In genomic region chr12:42017506-42017905, GRCm38 (mm10) we compare ENCODE assay signal across 29 mouse cellular contexts.
DNase-seq lines count a peak whose midpoint lies in the region; ATAC-seq and TF ChIP-seq lines count a peak whose summit lies in the region.
"Had no signal": no experiment of that assay in that cellular context is flagged by ENCODE, and none has a peak within 500 bp of the region (broad histone marks: within the 10 kb centered on the region; RNA-seq: fewer than 3 reads in every experiment).

No protein-coding gene starts in this region.

- peak; percentile 73 for ATAC-seq in activated CD4-positive, CD25-positive, alpha-beta regulatory T cell, adult 4 months
- ATAC-seq: forebrain, embryonic 15.5 days; hindbrain, postnatal 0 days; intestine, postnatal 0 days had no signal

- in situ Hi-C loops in ES-E14 (cut with MboI; ENCODE audit: low sequenced_read_pairs in 2 of 2, unreplicated experiment in 2 of 2): no loop called here

- no peak for TF ChIP-seq POLR2A in testis, adult 2 months (IDR thresholded peaks at IDR 0.05; ENCODE audit: control insufficient read depth, low read depth, low read length)

- H3K27ac ChIP-seq in testis, adult 2 months (ENCODE audit: control insufficient read depth, insufficient read depth, low read depth, low read length): no peak overlapping the region
- no peak overlapping the region for H3K27ac ChIP-seq in ES-E14 (ENCODE audit: insufficient read depth, low read depth, low read length, poor library complexity, severe bottlenecking)
- H3K27ac ChIP-seq: embryonic facial prominence, embryonic 10.5 days; embryonic facial prominence, embryonic 13.5 days; forebrain, embryonic 12.5 days; forebrain, embryonic 15.5 days; heart, embryonic 15.5 days; hindbrain, embryonic 10.5 days; hindbrain, embryonic 13.5 days; hindbrain, postnatal 0 days had no signal

- H3K4me3 ChIP-seq in testis, adult 2 months (ENCODE audit: control insufficient read depth, low read depth, low read length): peak overlapping the region; percentile 25
- H3K4me3 ChIP-seq in ES-E14 (ENCODE audit: insufficient read depth in 1 of 2, low read depth in 1 of 2, low read length in 2 of 2, poor library complexity in 1 of 2, severe bottlenecking in 1 of 2): no peak overlapping the region
- H3K4me3 ChIP-seq: embryonic facial prominence, embryonic 10.5 days; embryonic facial prominence, embryonic 13.5 days; erythroblast, embryonic 14.5 days; forebrain, embryonic 12.5 days; forebrain, embryonic 15.5 days; heart, embryonic 12.5 days; heart, embryonic 15.5 days; hindbrain, embryonic 10.5 days; hindbrain, embryonic 13.5 days had no signal

- no peaks in the 10 kb centered on the region for H3K27me3 ChIP-seq in testis, adult 2 months (ENCODE audit: control insufficient read depth, insufficient read depth, low read length)
- H3K27me3 ChIP-seq: embryonic facial prominence, embryonic 13.5 days; forebrain, embryonic 12.5 days; forebrain, embryonic 15.5 days; heart, embryonic 12.5 days; heart, embryonic 15.5 days; hindbrain, embryonic 13.5 days had no signal

- H3K9ac ChIP-seq in ES-E14 (ENCODE audit: insufficient read depth, low read depth, low read length, poor library complexity, severe bottlenecking): no peak overlapping the region
- H3K9ac ChIP-seq: embryonic facial prominence, embryonic 13.5 days; forebrain, embryonic 12.5 days; forebrain, embryonic 15.5 days; heart, embryonic 12.5 days; heart, embryonic 15.5 days; hindbrain, embryonic 13.5 days had no signal

- no peaks in the 10 kb centered on the region for H3K9me3 ChIP-seq in ES-E14 (ENCODE audit: control insufficient read depth, insufficient read depth, low read depth, low read length)
- H3K9me3 ChIP-seq: embryonic facial prominence, embryonic 10.5 days; embryonic facial prominence, embryonic 13.5 days; forebrain, embryonic 12.5 days; forebrain, embryonic 15.5 days; heart, embryonic 12.5 days; heart, embryonic 15.5 days; hindbrain, embryonic 10.5 days; hindbrain, embryonic 13.5 days had no signal

- intact Hi-C loops in gastrocnemius, postnatal 36 days (cut with DNase I): no loop called here

- H3K4me1 ChIP-seq in testis, adult 2 months (ENCODE audit: control insufficient read depth, insufficient read depth, low read length): no peaks in the 10 kb centered on the region
- 0 out of 4 replicates have a peak, but pooled peaks cover 0 to 2% of the 10 kb centered on the region in 2 experiments for H3K4me1 ChIP-seq in ES-E14 (ENCODE audit: control insufficient read depth in 2 of 2, insufficient read depth in 2 of 2, low read length in 2 of 2, poor library complexity in 1 of 2)
- H3K4me1 ChIP-seq: embryonic facial prominence, embryonic 10.5 days; embryonic facial prominence, embryonic 13.5 days; forebrain, embryonic 12.5 days; forebrain, embryonic 15.5 days; heart, embryonic 12.5 days; heart, embryonic 15.5 days; hindbrain, embryonic 10.5 days; hindbrain, embryonic 13.5 days had no signal

- no peak for DNase-seq in testis, postnatal 10 days (ENCODE audit: low spot score)
- peak; percentile 13 for DNase-seq in ES-E14 (ENCODE audit: low read depth, low spot score)
- DNase-seq in frontal cortex, postnatal 36 days (ENCODE audit: low spot score in 2 of 2): no peak
- DNase-seq in right cerebral cortex, postnatal 36 days (ENCODE audit: low spot score in 2 of 2): no peak
- DNase-seq in gastrocnemius, postnatal 36 days: no peak
- DNase-seq: adrenal gland, adult 2 months; adrenal gland, postnatal 14 days; cerebellum, adult 11 months; cerebellum, adult 8-10 months; cerebellum, postnatal 10 days; cerebellum, postnatal 36 days; embryo, embryonic 11 days; gastrocnemius, postnatal 10 days; heart, adult 18-20 months; heart, postnatal 10 days; heart, postnatal 36 days had no signal

- TF ChIP-seq CTCF in testis, adult 2 months (IDR thresholded peaks at IDR 0.05; ENCODE audit: control insufficient read depth, insufficient read depth, insufficient replicate concordance, low read depth, low read length): no peak

- no peaks in the 10 kb centered on the region for H3K36me3 ChIP-seq in testis, adult 2 months (ENCODE audit: control insufficient read depth, insufficient read depth, low read length)
- H3K36me3 ChIP-seq in ES-E14 (ENCODE audit: control insufficient read depth, insufficient read depth, low read length, poor library complexity, severe bottlenecking): no peaks in the 10 kb centered on the region
- H3K36me3 ChIP-seq: embryonic facial prominence, embryonic 10.5 days; embryonic facial prominence, embryonic 13.5 days; forebrain, embryonic 12.5 days; forebrain, embryonic 15.5 days; heart, embryonic 12.5 days; heart, embryonic 15.5 days; hindbrain, embryonic 10.5 days; hindbrain, embryonic 13.5 days had no signal

TF ChIP-seq in ES-E14, 5 proteins besides CTCF, POLR2A, EP300 and RAD21:
- TF ChIP-seq MAFK (IDR thresholded peaks at IDR 0.05; ENCODE audit: insufficient read depth, low read depth, low read length): no peak
- no peak for TF ChIP-seq CHD2 (IDR thresholded peaks at IDR 0.05; ENCODE audit: low read depth, low read length)
- no peak for TF ChIP-seq ZC3H11A (IDR thresholded peaks at IDR 0.05; ENCODE audit: borderline replicate concordance, low read depth, low read length)
- TF ChIP-seq ZNF384 (IDR thresholded peaks at IDR 0.05; ENCODE audit: low read depth, low read length): no peak
- TF ChIP-seq HCFC1 (IDR thresholded peaks at IDR 0.05; ENCODE audit: borderline replicate concordance, insufficient read depth, low read length): no peak
